Mouse (Mus musculus): Measurements from ENCODE around the gene Zfp598. TPM values are rescaled to one million over a fixed set of nuclear protein-coding genes. Genes with fewer than 3 reads are reported as not detected.

The Zfp598 gene
- polyA plus RNA-seq (2012; rRNA removed): 71.2 and 73.0 TPM in 2 replicates

DNA sequence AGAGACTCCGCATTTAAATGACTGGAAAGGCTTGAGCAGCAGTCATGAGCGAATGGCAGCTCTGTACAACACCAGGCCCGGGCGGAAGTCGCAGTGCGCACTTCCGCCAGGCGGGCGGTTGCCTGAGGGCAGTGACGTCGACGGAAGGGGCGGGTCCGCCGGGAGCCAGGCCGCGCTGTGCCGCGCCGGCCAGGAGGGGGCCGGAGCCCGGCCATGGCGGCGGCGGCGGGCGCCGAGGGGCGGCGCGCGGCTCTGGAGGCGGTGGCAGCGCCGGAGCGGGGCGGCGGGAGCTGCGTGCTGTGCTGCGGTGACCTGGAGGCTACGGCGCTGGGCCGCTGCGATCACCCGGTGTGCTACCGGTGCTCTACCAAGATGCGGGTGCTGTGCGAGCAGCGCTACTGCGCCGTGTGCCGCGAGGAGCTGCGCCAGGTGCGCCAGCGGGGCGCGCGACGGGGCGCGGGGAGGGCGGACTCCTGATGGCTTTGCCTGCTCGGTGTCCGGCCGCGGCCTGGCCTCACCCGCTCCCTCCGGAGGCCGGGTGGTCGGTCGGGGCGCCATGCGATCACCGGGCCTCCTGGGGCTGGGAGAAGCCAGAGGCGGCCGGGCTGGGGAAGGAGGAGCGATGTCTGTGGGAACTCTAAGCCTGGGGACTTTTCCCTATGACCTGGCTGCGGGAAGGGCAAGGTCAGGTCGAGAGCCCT is at the start of gene Zfp598:
TSS of gene Zfp598 (plus strand) at position 143 of the 701 bp plus-strand sequence.

GRCm38 (mm10) chr17:24632167-24632812 is 37.2 kb upstream of the Zfp598 start, which contains the start of the genes Tsc2 and Nthl1:
TSS of gene Tsc2 (minus strand) at chr17:24632630.
TSS of gene Nthl1 (plus strand) at chr17:24632680.

DNA sequence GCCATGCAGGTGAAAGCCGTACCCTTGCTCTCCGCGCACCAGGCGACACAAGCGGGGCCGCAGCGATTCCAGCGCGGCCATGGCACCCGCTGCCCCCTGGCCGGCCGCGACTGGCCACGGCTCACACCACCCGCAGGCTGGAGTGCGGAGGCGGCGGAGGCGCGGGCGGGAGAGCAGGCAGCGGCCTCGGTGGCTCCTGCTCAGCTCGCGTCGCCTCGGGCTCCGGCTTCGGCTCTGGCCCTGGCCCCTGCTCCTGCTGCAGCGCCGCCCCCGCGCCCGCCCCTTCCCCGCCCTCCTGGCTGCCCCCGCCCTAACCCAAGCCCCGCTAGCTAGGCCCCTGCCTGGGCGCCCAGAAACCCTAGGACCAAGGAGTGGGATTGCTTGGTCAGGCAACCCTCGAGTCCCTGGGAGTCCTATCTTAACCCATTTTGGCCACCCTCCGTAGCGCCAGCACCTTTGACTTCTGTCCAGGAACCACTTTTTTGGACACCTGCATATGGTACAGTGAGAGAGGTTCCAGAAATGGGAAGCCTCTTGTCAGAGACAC is 19.3 kb upstream of the Zfp598 start, which contains the start of gene Slc9a3r2:
TSS of gene Slc9a3r2 (minus strand) at position 258 of the 547 bp plus-strand sequence.

GRCm38 (mm10) chr17:24658017-24658758 is 11.3 kb upstream of the Zfp598 start, which contains the start of gene Npw:
TSS of gene Npw (minus strand) at chr17:24658457.

DNA sequence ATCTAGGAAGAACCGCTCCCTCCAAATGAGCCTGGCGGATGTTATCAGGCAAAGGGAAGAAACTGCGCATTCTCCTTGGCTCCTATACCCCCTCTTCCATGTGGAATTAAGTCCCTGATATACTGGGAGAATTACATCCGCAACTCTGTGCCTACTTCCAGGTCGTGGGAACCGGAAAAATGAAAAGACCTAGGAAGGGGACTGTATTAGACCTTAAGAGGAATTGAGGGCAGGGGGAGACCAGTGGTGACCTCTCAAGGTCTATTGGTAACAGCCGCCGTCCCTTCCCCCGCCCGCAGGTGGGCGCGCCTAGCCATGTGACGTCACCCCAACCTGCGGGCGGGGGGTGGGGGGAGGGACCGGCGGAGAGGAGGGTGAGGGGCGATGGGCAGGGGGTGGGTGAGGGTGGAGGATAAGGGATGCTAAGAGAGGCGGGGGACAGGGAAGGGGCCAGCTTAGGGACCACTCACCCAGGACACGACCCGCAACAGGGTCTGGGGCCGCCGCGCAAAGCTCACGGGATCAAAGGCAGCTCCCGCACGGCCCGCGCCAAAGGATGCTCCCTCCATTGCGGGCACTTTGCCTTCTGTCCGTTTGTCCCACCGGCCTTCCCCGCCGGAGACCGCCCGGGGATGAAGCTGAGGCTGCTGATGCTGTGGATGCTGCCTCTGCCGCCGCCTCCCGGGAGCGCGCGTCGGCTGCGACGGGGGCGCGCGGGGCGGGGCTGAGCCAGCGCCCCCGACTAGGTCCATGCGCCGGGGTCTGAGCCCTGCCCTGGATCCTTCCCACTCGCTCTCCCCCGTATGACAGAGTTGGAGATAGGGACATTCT is 20.0 kb downstream of the Zfp598 start, which contains the start of gene Syngr3:
TSS of gene Syngr3 (minus strand) at position 705 of the 831 bp plus-strand sequence.

GRCm38 (mm10) chr17:24696011-24696697 is 26.7 kb downstream of the Zfp598 start, which contains the start of the genes Gfer and Noxo1:
TSS of gene Gfer (minus strand) at chr17:24696156.
TSS of gene Noxo1 (plus strand) at chr17:24696234.

DNA sequence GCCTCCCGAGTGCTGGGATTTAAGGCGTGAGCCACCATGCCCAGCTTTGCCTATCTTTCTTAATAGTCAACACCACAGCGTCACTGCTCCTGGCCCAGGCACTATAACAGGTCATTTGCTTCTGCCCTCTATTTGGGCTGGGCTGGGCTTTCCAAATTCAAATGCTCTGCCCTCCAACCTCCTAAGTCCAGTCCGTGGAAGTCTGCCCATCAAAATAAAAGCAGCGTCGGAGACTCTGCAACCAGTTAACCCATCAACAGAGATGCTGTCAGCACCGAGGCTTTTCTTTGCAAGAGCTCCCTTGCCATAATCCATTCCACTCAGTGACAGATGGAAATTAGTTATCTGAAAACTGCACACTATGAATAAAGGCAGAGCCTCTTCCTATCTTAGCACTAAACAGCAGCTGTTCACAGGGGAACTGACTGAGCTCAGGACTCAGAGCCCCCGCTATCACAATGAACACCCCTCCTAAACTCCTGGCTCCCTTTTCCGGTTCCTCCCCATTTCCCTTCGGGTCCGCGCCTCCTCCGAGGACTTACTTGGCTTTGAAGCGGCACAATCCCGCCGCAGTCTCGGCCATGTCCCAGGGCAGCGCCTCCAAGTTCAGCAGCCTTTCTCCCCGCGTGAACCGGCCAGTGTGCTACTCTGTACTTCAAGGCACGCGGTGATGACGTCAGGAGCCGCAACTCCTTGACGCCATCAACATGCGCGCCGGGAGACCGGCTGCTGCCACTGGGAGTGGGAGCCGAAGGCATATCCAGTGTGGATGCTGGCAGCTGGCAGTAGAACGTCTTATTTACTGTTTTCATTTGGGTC is 37.7 kb downstream of the Zfp598 start, which contains the start of gene Tbl3:
TSS of gene Tbl3 (minus strand) at position 679 of the 819 bp plus-strand sequence.

DNA sequence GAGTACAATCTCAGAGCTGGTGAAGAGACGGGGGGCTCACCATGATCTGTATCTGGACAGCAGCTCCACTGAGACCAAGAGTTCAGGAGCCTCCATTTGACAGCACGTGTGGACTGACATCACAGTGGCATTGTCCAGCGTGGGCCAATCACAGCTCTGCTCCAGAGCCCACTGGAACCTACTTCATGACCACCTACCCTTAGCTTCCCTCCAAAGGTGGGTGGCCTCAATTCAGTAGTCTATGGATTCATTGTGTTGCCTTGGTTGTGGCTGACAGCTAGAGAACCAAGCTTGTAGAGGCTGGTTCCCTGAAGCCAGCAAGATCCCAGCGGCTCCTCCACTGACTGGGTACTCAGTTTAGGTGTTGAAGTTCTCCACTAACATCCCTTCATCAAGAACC is 48.5 kb downstream of the Zfp598 start, which contains the start of the genes Rnf151 and Rps2:
TSS of gene Rnf151 (minus strand) at position 121 of the 400 bp plus-strand sequence.
TSS of gene Rps2 (plus strand) at position 174 of the 400 bp plus-strand sequence.

GRCm38 (mm10) chr17:24724184-24724583 is 54.7 kb downstream of the Zfp598 start, which contains the start of gene Ndufb10:
TSS of gene Ndufb10 (minus strand) at chr17:24724478.

DNA sequence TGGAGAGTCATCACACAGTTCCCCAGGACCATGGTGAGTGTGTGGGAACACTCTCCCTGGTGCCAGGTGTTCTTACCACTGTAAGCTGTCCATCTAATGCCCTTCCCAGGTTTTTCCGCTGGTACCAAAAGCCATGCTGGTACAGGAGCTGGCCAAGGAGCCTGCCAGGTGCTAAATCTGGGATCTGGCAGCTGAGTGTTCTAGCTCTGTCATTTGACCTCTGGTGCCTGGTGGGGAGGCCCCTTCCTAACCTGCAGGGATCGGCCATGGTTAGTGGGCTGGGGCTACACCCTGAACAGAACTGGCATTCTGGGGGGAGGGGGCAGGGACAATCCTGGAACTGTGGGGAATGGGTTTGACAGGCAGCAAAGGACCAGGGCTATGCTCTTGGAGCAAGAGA is 58.1 kb downstream of the Zfp598 start, which contains the start of gene Rpl3l:
TSS of gene Rpl3l (plus strand) at position 203 of the 400 bp plus-strand sequence.

Other genes starting within 250 kb of the Zfp598 start
- gene Eci1, start 243.0 kb upstream of the Zfp598 start, polyA plus RNA-seq (2012; rRNA removed): 51.7 and 52.0 TPM in 2 replicates
- gene Dnase1l2, start 226.6 kb upstream of the Zfp598 start, polyA plus RNA-seq (2012; rRNA removed): 11.3 and 13.6 TPM in 2 replicates
- 45.4 and 62.2 TPM in 2 replicates for gene E4f1, start 199.4 kb upstream of the Zfp598 start, polyA plus RNA-seq (2012; rRNA removed)
- 39.5 and 70.0 TPM in 2 replicates for gene Pgp, start 199.3 kb upstream of the Zfp598 start, polyA plus RNA-seq (2012; rRNA removed)
- 0.65 and 0.66 TPM in 2 replicates for gene Bricd5, start 195.8 kb upstream of the Zfp598 start, polyA plus RNA-seq (2012; rRNA removed)
- 29.8 and 44.7 TPM in 2 replicates for gene Mlst8, start 190.6 kb upstream of the Zfp598 start, polyA plus RNA-seq (2012; rRNA removed)
- gene Caskin1, start 181.1 kb upstream of the Zfp598 start, polyA plus RNA-seq (2012; rRNA removed): 28.4 and 30.5 TPM in 2 replicates
- 155 and 253 TPM in 2 replicates for gene Traf7, start 141.7 kb upstream of the Zfp598 start, polyA plus RNA-seq (2012; rRNA removed)
- gene Rab26, start 135.5 kb upstream of the Zfp598 start, polyA plus RNA-seq (2012; rRNA removed): 1.1 and 1.8 TPM in 2 replicates
- gene Pkd1, start 119.9 kb upstream of the Zfp598 start, polyA plus RNA-seq (2012; rRNA removed): 40.1 and 43.7 TPM in 2 replicates
- gene Tsc2, start 37.1 kb upstream of the Zfp598 start, polyA plus RNA-seq (2012; rRNA removed): 98.5 and 150 TPM in 2 replicates
- gene Nthl1, start 37.0 kb upstream of the Zfp598 start, polyA plus RNA-seq (2012; rRNA removed): 21.1 and 22.2 TPM in 2 replicates
- gene Slc9a3r2, start 19.4 kb upstream of the Zfp598 start, polyA plus RNA-seq (2012; rRNA removed): 26.4 and 32.7 TPM in 2 replicates
- 0.26 TPM in 1 of 2 replicates, not detected in the other for gene Npw, start 11.2 kb upstream of the Zfp598 start, polyA plus RNA-seq (2012; rRNA removed)
- 4.9 and 6.7 TPM in 2 replicates for gene Syngr3, start 20.3 kb downstream of the Zfp598 start, polyA plus RNA-seq (2012; rRNA removed)
- 30.2 and 39.5 TPM in 2 replicates for gene Gfer, start 26.5 kb downstream of the Zfp598 start, polyA plus RNA-seq (2012; rRNA removed)
- gene Noxo1, start 26.5 kb downstream of the Zfp598 start, polyA plus RNA-seq (2012; rRNA removed): 6.4 and 7.1 TPM in 2 replicates
- 66.5 and 85.6 TPM in 2 replicates for gene Tbl3, start 38.0 kb downstream of the Zfp598 start, polyA plus RNA-seq (2012; rRNA removed)
- 0.63 and 0.70 TPM in 2 replicates for gene Rnf151, start 48.4 kb downstream of the Zfp598 start, polyA plus RNA-seq (2012; rRNA removed)
- gene Rps2, start 48.4 kb downstream of the Zfp598 start, polyA plus RNA-seq (2012; rRNA removed): 2,876 and 3,382 TPM in 2 replicates
- 177 and 184 TPM in 2 replicates for gene Ndufb10, start 54.8 kb downstream of the Zfp598 start, polyA plus RNA-seq (2012; rRNA removed)
- gene Rpl3l, start 58.1 kb downstream of the Zfp598 start, polyA plus RNA-seq (2012; rRNA removed): 0.07 TPM in 1 of 2 replicates, not detected in the other
- 27.4 and 35.8 TPM in 2 replicates for gene Msrb1, start 67.0 kb downstream of the Zfp598 start, polyA plus RNA-seq (2012; rRNA removed)
- gene Hs3st6, start 83.3 kb downstream of the Zfp598 start, polyA plus RNA-seq (2012; rRNA removed): 0.42 and 0.88 TPM in 2 replicates
- gene Meiob, start 134.6 kb downstream of the Zfp598 start, polyA plus RNA-seq (2012; rRNA removed): 0.12 and 0.19 TPM in 2 replicates
- gene Hagh, start 170.5 kb downstream of the Zfp598 start, polyA plus RNA-seq (2012; rRNA removed): 22.7 and 23.0 TPM in 2 replicates
- 15.9 and 17.5 TPM in 2 replicates for gene Fahd1, start 180.7 kb downstream of the Zfp598 start, polyA plus RNA-seq (2012; rRNA removed)
- 0.09 and 0.22 TPM in 2 replicates for gene Igfals, start 196.3 kb downstream of the Zfp598 start, polyA plus RNA-seq (2012; rRNA removed)
- gene Nubp2, start 216.7 kb downstream of the Zfp598 start, polyA plus RNA-seq (2012; rRNA removed): 28.1 and 32.5 TPM in 2 replicates
- gene Spsb3, start 217.0 kb downstream of the Zfp598 start, polyA plus RNA-seq (2012; rRNA removed): 28.8 and 42.0 TPM in 2 replicates
- gene Eme2, start 225.4 kb downstream of the Zfp598 start, polyA plus RNA-seq (2012; rRNA removed): 34.6 and 35.0 TPM in 2 replicates
- 85.7 and 98.3 TPM in 2 replicates for gene Mrps34, start 225.4 kb downstream of the Zfp598 start, polyA plus RNA-seq (2012; rRNA removed)
- gene Nme3, start 226.8 kb downstream of the Zfp598 start, polyA plus RNA-seq (2012; rRNA removed): 48.4 and 48.7 TPM in 2 replicates

All from central nervous system, embryonic 11.5 days (tissue).